Mouse (Mus musculus): ENCODE results near the gene Cntnap2.

The Cntnap2 gene

DNA sequence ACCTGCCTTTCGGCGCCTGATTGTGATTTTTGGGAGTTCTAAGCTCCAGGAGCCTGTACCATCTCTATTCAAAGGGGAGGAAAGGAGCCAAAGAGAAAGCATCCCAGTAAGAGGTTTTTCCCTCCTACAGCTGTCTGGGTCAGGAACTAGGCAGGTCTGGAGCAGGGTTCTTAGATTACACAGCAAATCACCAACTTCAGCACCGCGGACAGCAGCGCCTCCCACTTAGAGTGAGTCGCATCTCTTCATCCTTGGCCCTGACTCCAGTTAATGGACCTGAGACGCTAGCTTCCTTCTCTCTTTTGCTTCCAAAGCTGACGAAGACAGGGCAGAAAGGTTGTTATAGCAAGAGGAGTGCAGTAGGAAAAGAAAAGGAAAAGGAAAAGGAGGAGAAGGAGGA, at the start of gene Cntnap2:
Cntnap2 (plus strand) TSS at position 267 of the 400 bp plus-strand sequence.
- DNase-seq (ENCODE audit: low read depth, low spot score) = no peak

DNA sequence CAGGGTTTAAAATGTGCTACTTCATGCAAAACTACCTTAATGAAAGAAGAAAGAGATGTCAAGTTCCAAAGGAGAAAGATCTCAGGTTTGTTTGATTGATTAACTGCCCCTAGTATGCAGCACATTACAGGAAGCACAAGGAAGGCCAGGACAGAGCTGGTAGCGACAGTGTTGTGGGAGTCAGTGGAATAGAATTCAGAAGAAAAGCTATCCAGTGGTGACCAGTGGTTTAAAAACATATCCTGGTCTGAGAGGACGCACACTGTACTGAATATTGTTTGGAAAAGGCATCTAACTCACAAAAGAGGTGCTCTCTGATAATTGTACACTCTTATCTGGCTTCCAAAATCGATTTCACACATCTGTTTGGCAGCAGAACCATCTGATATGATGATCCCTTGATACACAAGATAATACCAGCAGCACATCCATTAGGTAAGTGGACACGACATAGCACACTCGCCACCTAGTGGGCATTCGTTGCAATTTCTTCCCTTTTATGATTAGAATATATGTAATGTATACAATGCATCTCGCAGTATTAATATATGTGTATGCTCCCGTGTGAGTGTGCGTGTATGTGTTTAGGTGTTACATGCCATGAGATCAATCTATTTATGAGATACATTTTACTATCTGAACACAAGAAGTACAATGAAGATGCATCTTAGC, 33.0 kb upstream of the Cntnap2 start:
- peak; percentile 2 for DNase-seq (ENCODE audit: low read depth, low spot score)

DNA sequence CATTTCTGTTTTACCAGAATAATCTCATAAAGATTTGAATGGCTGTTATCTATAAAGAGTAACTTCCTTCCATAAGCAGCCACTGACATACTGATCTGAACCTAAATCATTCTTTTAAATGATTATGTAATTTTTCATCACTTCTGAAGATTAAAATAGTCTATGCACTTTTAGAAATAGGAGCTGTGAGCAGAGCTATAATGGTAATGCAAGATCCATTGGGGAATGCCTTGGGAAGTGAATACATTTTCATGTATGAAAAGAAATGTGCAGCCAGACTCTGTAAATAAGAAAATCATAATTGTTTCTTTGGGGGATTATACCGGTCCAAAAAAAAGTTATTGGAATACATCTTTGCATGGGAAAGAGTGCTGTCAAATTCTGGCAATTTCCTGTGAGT, 19.7 kb upstream of the Cntnap2 start:
- DNase-seq (ENCODE audit: low read depth, low spot score) = no peak

DNA sequence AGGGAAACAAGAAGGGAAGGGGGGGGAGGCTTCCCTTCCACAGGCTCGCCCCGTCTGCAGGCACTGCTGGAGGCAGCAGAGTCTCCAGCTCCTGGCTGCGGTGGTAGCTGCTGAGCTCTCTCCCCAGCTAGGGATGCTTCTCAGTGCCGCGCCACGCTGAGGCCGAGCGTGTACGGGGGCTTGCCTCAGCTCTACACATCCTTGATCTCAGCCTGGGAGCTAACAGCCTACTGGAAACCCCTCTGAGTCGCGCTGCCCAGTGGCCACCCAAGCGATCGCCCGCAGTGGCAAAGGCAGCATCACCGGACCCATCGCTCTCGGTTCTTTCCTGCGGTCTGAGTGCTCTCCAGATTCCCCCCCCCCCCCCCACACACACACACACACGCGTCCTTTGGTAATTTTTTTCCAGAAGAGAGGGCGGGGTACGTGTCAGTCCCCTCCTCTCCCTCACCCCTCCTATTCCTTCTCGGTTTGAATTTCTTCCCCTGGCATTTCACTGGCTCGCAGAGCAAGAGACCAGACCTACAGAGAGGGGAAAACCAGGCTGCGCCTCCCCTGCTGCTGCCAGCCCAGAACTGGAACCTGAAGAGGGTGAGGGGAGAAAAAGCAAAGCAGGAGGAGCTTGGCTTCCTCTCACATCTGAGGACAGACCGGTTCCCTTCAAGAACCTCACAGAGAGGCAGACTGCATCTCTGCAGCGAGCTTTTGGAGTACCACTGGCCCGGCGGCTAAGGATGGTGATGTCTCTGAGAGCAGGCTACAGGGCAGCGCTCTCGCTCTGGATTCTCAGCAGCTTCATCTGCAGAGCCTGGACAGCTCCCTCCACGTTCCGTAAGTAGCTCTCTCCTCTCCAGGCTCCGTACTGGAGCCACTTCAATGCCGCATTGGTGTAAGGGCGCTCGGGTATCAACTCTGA, 657 bp downstream of the Cntnap2 start:
- DNase-seq (ENCODE audit: low read depth, low spot score) = no peak

GRCm38 (mm10) chr6:45062214-45062997, 3.2 kb downstream of the Cntnap2 start:
- DNase-seq (ENCODE audit: low read depth, low spot score) = no peak

DNA sequence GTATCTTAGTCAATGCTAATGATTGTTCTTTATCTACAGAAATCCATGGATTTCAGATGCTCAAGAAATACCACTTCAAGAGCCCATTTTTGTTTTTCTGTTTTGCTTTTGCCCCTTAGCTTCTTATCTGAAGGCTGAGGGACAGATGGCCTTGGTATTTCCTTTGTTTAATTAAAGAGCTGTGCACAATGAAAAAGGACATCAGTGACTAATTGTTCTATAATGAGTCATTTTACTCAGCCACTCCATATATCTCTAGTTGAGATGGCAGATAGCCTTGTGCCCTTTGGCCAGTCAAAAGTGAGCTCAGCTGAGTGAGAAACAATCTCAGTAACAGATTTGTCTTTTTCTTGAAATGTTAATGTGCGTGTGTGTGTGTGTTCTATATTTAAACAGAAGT, 29.1 kb downstream of the Cntnap2 start:
- DNase-seq (ENCODE audit: low read depth, low spot score) = no peak

GRCm38 (mm10) chr6:45113613-45114012, 54.5 kb downstream of the Cntnap2 start:
- no peak for DNase-seq (ENCODE audit: low read depth, low spot score)

GRCm38 (mm10) chr6:45144882-45145281, 85.7 kb downstream of the Cntnap2 start:
- no peak for DNase-seq (ENCODE audit: low read depth, low spot score)

DNA sequence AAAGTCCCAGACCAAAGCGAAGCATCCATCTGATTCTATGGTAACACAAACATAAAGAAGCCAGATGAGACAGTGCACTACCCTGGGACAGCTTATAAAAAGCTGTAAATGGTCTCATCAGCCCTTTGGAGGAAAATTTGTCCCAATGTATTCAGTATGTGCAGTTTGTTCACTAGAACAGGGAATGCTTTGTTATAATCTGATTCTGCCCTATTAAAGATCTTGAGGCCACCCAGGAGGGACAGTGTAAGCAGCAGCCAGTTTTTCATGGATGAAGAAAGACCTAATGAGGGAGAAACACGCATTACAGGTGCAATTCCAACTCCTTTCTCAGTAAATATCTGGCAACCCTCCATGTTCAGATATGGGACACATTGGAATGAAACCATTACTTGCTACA, 145.9 kb downstream of the Cntnap2 start:
- no peak for DNase-seq (ENCODE audit: low read depth, low spot score)

DNA sequence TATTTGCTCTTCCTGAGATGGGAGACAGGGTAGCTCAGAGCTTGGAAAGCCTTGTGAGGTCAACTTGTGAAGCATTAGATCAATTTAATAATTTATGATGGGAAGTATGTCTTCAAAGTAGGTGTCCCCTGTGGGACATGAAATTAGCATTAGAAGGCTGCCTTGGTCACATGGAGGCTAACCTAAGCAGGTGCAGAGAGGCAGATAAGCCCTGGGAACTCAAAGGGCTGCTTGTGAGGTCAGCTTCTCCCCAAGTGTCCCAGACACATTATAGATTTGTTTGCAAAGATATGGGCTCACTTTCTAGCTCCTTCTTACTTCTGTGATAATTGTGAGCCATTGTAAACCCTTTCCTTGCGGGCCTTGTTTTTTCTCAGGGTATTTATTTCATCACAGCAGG, 155.2 kb downstream of the Cntnap2 start:
- DNase-seq (ENCODE audit: low read depth, low spot score) = no peak

GRCm38 (mm10) chr6:45229002-45229401, 169.8 kb downstream of the Cntnap2 start:
- no peak for DNase-seq (ENCODE audit: low read depth, low spot score)

DNA sequence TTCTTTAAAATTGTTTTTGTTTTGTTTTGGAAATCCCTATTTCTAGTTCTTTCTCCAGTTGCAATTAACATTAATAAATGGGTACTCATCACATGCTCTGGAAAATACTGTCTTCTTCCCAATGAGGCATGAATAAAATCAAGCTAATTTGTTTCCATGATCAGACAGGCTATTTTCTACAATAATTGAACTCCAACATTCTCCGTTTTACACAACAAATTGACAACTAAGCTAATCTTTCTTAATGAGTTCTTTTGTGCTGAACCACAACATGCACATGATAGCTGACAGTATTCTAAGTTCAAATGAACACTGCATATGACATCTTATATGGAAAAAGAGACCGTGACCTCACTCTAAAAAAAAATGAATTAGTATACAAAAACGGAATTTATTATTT, 173.4 kb downstream of the Cntnap2 start:
- DNase-seq (ENCODE audit: low read depth, low spot score) = no peak

DNA sequence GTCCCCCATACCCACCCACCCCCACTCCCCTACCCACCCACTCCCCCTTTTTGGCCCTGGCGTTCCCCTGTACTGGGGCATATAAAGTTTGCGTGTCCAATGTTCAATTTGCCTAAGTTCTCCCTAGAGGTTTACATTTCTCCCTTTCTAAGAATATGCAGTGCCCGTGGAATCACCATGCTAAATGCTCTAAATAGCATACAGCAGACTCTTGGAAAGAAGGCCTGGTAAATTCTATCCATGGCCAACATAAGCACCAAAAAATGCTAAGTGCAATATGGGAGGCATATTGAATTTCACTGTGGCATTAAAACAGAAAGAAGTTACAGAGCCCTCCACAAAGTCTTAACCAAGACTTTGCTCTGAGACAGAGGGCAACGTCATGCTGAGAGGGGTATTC, 177.4 kb downstream of the Cntnap2 start:
- no peak for DNase-seq (ENCODE audit: low read depth, low spot score)

DNA sequence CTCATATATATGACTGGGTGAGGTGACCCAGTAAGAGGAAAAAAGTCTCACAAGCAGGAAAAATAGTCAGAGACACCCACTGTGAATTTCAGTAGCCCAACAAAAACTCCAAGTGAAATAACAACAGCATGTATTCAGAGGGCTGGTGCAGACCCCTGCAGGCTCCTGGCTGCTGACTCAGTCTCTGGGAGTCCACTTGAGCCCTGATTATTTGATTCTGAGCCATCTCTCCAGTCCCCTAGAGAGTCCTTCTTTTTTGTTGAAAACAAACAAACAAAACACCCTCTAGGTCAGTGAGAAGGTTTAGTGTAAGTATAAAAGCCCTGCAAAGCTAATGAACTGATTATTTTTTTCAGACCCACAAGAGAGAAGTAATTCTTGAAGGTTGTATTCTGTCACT, 179.0 kb downstream of the Cntnap2 start:
- no peak for DNase-seq (ENCODE audit: low read depth, low spot score)

DNA sequence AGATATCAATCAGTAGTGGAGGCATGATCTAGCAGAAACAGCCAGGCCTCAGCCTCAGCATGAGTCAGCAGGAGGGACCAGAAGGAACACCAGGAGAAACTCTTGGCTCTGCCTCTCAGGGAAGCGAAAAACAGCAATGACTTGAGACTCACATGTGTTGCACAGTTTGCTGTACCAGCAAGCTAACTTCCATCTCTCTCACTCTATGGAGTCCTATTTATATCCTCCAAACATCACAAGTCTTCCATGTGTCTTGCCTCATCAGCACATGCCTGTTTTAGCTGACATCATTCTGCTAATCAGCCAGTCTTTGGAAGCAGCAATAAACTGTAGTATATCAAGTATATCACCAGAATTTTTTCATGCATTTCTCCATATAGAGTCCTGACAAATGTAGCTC, 182.1 kb downstream of the Cntnap2 start:
- DNase-seq (ENCODE audit: low read depth, low spot score) = no peak

- DNase-seq (ENCODE audit: low read depth, low spot score) = no peak
Observed at GRCm38 (mm10) chr6:45244680-45245079, 185.5 kb downstream of the Cntnap2 start.

DNA sequence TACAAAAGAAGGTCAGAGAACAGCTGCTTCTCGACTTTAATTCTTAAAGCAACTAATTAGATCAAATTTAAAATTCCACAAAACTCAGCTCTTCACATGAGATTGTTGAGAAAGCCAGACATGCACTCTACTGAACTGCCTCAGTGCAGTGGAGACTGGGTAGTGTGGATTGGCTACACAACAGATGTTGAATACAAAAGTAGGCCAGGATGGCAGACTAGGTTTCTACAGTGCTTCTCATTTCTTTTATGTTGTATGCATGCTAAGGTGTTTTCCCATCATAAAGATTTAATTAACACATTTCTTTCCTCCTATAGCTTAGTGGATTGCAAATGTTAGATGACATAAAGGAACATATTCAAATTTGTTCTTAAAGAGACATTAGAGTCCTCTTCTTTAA, 198.9 kb downstream of the Cntnap2 start:
- no peak for DNase-seq (ENCODE audit: low read depth, low spot score)

DNA sequence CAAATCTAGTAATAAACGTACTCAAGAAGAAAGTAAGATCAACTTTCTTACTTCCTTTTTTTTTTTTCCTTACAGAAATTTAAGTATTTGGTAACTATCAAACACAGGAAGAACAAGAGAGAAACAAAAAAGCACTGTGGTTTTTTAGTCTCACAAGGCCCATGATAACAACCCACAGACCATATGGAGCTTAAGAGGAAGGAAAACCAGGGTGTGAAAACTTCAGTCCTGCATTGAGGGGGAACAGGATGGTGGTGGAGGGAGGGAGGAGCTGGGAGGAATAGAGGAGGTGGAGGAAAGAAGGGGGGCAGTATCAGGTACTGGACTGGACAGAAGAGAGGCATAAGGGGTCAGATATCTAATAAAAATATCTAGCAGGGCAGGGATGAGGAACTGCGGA, 212.4 kb downstream of the Cntnap2 start:
- DNase-seq (ENCODE audit: low read depth, low spot score) = no peak

DNA sequence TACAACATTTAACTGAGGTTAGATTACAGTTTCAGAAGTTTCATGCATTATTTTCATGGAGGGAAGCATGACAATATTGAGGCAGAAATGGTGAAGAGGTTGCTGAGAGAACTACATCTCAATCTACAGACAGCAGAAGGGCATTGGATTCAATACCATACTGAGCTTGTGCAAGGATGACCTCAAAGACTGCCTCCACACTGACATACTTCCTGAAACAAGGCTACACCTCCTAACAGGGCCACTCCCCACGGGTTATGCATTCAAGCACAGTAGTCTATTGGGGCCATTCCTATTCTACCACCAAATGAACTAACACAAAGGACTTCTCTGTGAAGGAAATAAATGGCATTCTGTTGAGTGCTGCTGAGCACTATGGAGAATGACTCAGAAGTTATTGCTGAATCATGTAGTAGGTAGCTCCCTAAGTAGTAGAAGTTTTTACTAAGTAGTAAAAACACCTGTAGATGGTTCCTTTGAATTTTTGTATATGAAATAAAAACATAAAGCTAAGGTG, 214.2 kb downstream of the Cntnap2 start:
- no peak for DNase-seq (ENCODE audit: low read depth, low spot score)

DNA sequence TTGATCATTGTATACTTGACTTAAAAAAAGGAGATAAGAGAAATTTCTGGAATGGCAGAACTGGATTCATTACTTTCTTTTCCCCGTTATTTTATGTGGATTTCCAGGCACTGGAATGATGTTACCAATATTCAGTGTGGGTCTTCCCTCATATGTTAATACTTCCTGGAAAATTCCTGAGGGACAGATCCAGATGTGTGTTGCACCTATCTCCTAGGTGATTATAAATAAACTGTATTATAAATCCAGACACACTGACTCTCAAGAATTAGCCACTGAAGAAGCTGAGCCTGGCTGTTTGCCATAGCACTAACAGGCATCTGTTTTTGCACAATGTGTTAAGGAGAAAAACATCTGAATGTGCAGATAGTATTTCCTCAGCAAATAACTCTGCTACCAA, 231.0 kb downstream of the Cntnap2 start:
- no peak for DNase-seq (ENCODE audit: low read depth, low spot score)

DNA sequence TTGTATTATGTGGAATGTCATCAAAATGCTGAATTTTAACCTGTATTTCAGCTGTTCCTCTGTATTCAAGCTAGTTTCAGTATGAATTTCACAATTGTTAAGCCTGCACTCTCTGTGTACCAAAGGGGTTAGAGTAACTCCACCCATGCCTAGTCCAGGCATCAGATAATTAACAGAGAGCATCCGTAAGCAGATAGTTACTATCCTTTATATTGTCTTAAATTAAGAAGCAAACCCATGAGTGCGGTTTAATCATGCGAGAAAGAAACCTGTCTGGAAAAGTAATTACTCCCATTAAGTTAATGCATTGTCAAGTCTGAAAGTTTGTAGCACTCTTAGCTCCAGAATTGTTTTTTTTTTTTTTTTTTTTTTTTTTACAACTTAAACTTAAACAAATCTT, 258.3 kb downstream of the Cntnap2 start:
- DNase-seq (ENCODE audit: low read depth, low spot score) = no peak

- no peak for DNase-seq (ENCODE audit: low read depth, low spot score)
Observed at GRCm38 (mm10) chr6:45323505-45323904, 264.3 kb downstream of the Cntnap2 start.
